Mouse (Mus musculus) heart, postnatal 0 days (tissue): Measurements from ENCODE around the gene Tlr12. TPM values are rescaled to one million over a fixed set of nuclear protein-coding genes. Genes with fewer than 3 reads are reported as not detected.
"Not testable (repeated sequence)": the region's sequence is repeated elsewhere in the genome, so short reads cannot be mapped to it uniquely, and the experiment has no call there.

Experiments
- ATAC-seq: fragments of 200-750 bp; cut with Nextera tagmentation; 2 replicates; pipeline ENCODE4 v1.8.0; 2017; ENCODE audit warnings: low read depth, moderate number of reproducible peaks, moderate library complexity; ENCODE audit not compliant: insufficient read depth
- DNase-seq: peaks from one replicate; pipeline ENCODE4 v3.0.0-alpha.2; 2016; ENCODE audit warnings: low spot score
- H3K27ac ChIP-seq: fragments of 300-500 bp; sonication (generic); 2 replicates; pipeline ENCODE4 v1.5.1; 2014; ENCODE audit warnings: low read depth, mild to moderate bottlenecking
- H3K27me3 ChIP-seq: fragments of 300-500 bp; sonication (generic); 2 replicates; pipeline ENCODE4 v1.6.1; 2014; ENCODE audit warnings: low read length, mixed read lengths; ENCODE audit not compliant: control insufficient read depth, insufficient read depth
- H3K36me3 ChIP-seq: fragments of 300-500 bp; sonication (generic); replicated peaks from 2 replicates; pipeline ENCODE4 v1.6.1; 2014; ENCODE audit warnings: low read length, mixed read lengths; ENCODE audit not compliant: control insufficient read depth, insufficient read depth
- H3K4me1 ChIP-seq: fragments of 300-500 bp; sonication (generic); 2 replicates; pipeline ENCODE4 v1.6.1; 2014; ENCODE audit warnings: antibody characterized with exemption; ENCODE audit not compliant: control insufficient read depth, insufficient read depth
- H3K4me2 ChIP-seq: fragments of 300-500 bp; sonication (generic); 2 replicates; pipeline ENCODE4 v1.6.1; 2014; ENCODE audit warnings: low read depth, mild to moderate bottlenecking, low read length, moderate library complexity
- H3K4me3 ChIP-seq: fragments of 300-500 bp; sonication (generic); 2 replicates; pipeline ENCODE4 v1.5.1; 2014; ENCODE audit warnings: low read depth, low read length
- H3K9ac ChIP-seq: fragments of 300-500 bp; sonication (generic); replicated peaks from 2 replicates; pipeline ENCODE4 v1.6.1; 2014; ENCODE audit warnings: low read depth, low read length, mixed read lengths
- H3K9me3 ChIP-seq: fragments of 300-500 bp; sonication (generic); replicated peaks from 2 replicates; pipeline ENCODE4 v1.6.1; 2016; ENCODE audit warnings: low read length; ENCODE audit not compliant: control insufficient read depth
- CTCF ChIP-seq: IDR thresholded peaks from 2 replicates; pipeline ENCODE4 v1.5.1; 2016; ENCODE audit warnings: antibody characterized with exemption, control low read depth, low read depth
- EP300 ChIP-seq: IDR thresholded peaks from 2 replicates; pipeline ENCODE4 v1.6.1; 2016; ENCODE audit warnings: antibody characterized with exemption, low read depth
- WGBS: fragments of 180-500 bp; shearing (Covaris S2); extraction: QIAGEN DNeasy Blood & Tissue Kit; methylation state at CpG from one replicate; pipeline ENCODE4 v1.1.7; 2014; 5-methylcytosine and 5-hydroxymethylcytosine counted together
- polyA plus RNA-seq: library from polyadenylated mRNA; unstranded; fragments of >200 nt; fragmentation: Nextera tagmentation; extraction: Ambion mirVana; gene quantifications from 2 replicates; pipeline ENCODE4 v1.2.1, GENCODE M21; 2015
- total RNA-seq: library from RNA; depleted of rRNA; stranded (reverse); fragments of >200 nt; gene quantifications from 2 replicates; pipeline ENCODE4 v1.2.3, GENCODE M21; 2014; ENCODE audit warnings: low replicate concordance; rRNA removed

The Tlr12 gene
- total RNA-seq (0.73 TPM in 1 of 2 replicates, not detected in the other), polyA plus RNA-seq (0.14 and 0.23 TPM in 2 replicates)

DNA sequence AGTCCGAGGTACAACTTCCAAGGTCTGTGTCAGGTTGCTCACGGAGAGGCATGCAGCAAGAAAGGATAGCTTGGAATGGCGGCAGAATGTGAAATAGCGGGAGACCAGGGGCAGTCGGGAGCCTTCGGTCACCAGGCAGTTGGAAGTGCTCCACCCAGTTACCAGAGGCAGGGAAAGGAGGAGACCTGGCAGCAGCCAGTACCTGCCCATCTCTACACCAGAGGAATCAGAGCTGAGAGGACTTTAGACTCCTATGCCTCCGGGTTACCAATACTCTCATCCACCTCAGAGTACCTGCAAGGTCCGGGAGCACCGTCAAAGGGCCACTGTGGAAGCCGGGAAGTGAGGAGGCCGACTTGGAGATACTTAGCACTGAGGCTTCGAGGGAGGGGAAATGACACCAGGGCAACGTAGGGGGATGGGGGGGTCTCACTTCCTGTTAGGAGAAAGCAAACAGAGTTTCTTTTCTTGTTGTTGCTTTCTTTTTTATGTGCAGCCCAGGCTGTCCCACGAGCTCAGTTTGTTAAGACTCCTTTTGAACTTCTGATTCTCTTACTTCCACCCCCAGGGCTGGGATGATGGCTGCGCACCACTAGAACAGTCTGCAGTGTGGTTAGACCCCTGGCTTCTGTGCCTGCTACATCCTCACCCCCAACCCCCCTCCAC is at the start of gene Tlr12:
Tlr12 (minus strand) TSS at position 374 of the 666 bp plus-strand sequence.
- Histone ChIP-seq H3K4me2 (peak within 1 kb of the TSS; percentile 34; the same call in 1 of the 2 replicates), H3K36me3 (no peaks in the 10 kb centered on the region), H3K27me3 (peaks cover 22% of the 10 kb centered on the region), H3K9ac (no peak within 1 kb of the TSS), H3K9me3 (no peaks in the 10 kb centered on the region), H3K4me3 (no peak within 1 kb of the TSS; the same call in 1 of the 2 replicates), H3K4me1 (no peaks in the 10 kb centered on the region), H3K27ac (no peak within 1 kb of the TSS)
- WGBS, result 57% methylated on average over 15 of the region's 15 CpGs
- no peak for TF ChIP-seq CTCF
- ATAC-seq, result no peak
- no peak for DNase-seq

DNA sequence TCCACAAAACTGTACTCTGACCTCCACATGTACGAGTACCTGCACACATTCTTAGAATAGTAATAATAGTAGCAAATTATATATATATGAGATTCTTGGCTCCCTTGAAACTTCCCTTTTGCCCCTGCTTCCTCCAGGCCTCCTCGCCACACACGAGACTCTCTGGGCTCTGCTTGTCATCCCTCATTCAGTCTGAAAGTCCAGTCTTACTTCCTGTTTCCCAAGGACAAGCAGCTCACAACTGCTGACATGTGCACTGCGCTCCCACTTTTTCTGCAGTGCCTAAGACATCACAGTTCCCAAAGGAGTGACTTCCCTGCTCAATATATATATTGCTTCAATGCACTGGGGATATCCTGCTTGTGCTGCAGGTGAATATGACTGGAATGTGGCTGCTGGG is 48.8 kb upstream of the Tlr12 start:
- DNase-seq, H3K36me3 ChIP-seq, ATAC-seq: not testable (repeated sequence)

DNA sequence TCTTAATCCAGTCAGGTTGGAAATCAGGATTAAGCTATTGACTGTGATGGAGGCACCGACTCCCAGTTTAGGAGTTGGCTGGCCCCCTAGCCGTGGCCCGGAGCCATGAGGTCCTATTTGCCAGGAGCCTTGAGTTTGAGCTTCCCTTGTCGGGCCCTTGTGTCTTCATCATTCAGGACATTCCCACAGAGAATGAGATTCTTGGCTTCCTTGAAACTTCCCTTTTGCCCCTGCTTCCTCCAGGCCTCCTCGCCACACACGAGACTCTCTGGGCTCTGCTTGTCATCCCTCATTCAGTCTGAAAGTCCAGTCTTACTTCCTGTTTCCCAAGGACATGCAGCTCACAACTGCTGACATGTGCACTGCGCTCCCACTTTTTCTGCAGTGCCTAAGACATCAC is 47.9 kb upstream of the Tlr12 start:
- not testable (repeated sequence) for H3K9ac ChIP-seq, DNase-seq, H3K4me3 ChIP-seq, ATAC-seq, H3K9me3 ChIP-seq, H3K27ac ChIP-seq, H3K4me2 ChIP-seq, H3K36me3 ChIP-seq, H3K27me3 ChIP-seq, H3K4me1 ChIP-seq
- WGBS, result 50% methylated on average over 7 of the region's 7 CpGs

More for the DNA sequence above, 48.8 kb upstream of the Tlr12 start:
- not testable (repeated sequence) for H3K9ac ChIP-seq, H3K4me3 ChIP-seq, H3K9me3 ChIP-seq, H3K4me1 ChIP-seq, H3K27me3 ChIP-seq, H3K27ac ChIP-seq, H3K4me2 ChIP-seq
- 50% methylated on average over 4 of the region's 4 CpGs for WGBS

DNA sequence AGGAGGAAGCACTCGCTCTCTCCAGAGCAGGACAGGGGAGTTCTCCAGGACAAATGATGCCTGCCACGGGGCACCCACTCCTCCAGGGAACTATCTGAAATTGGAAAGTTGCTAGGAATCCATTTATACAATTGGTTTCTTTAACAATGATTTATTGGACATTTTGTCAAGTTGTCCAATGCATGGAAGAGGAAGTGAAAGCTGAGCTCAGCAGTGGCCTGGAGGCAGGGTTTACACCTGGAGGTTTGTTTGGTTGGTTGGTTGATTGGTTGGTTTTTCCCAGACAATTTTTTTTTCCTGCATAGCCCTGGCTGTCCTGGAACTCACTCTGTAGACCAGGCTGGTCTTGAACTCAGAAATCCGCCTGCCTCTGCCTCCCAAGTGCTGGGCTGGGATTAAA is 45.6 kb upstream of the Tlr12 start:
- WGBS, result 71% methylated on average over 3 of the region's 3 CpGs
- no peak overlapping the region for H3K4me3 ChIP-seq
- TF ChIP-seq EP300, result no peak
- no peak for TF ChIP-seq CTCF
- DNase-seq (no peak), ATAC-seq (no peak)
- no peaks in the 10 kb centered on the region for H3K9me3 ChIP-seq
- H3K36me3 ChIP-seq, result no peaks in the 10 kb centered on the region
- no peak overlapping the region for H3K27ac ChIP-seq
- no peaks in the 10 kb centered on the region for H3K27me3 ChIP-seq
- H3K4me1 ChIP-seq, result no peaks in the 10 kb centered on the region
- H3K4me2 ChIP-seq, result no peak overlapping the region
- H3K9ac ChIP-seq, result no peak overlapping the region

DNA sequence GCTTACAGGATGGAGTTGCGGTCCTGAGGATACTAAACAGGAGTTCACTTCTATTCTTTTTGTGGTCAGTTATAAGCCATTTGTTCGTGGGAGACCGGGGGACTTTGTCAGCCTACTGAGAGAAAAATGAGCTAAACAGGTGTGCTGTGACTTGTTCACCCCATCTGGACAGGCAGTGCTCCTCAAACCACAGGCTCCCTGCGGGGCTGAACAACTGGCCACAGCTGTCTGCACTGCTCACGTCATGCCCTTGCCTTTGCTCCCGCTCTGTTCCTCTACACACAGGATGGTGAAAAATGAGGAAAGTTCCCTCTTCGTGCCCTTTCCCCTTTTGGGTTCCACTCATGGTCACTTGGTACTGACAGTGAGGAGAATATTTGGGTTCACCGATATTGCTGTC is 42.6 kb upstream of the Tlr12 start:
- no peak overlapping the region for H3K4me2 ChIP-seq
- WGBS, result 85% methylated on average over 8 of the region's 8 CpGs
- TF ChIP-seq EP300, result no peak
- TF ChIP-seq CTCF, result no peak
- ATAC-seq (no peak), DNase-seq (no peak)
- H3K9ac ChIP-seq, result no peak overlapping the region
- no peaks in the 10 kb centered on the region for H3K4me1 ChIP-seq
- no peaks in the 10 kb centered on the region for H3K36me3 ChIP-seq
- H3K27me3 ChIP-seq, result 0 out of 2 replicates have a peak, but pooled peaks cover 7% of the 10 kb centered on the region
- H3K4me3 ChIP-seq, result no peak overlapping the region
- H3K27ac ChIP-seq, result no peak overlapping the region
- H3K9me3 ChIP-seq, result no peaks in the 10 kb centered on the region

DNA sequence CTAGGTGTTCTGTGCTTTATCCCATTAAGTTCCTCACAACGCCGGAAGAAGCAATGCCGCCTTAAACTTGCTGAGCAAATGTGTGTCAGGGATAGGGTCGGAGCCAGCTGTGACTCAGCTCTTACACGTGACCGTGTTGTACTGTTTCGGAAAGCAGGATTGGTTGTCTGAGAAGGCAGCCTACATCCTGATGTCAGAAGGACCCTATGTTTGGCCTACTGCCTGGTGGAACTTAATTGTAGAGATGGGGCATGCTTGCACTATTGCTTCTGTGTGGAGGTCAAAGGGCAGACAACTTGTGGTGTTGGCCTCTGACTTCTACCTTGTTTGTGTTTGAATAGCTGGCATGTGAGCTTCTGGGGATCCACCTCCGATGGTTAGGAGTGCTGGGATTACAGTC is 41.8 kb upstream of the Tlr12 start:
- 79% methylated on average over 8 of the region's 8 CpGs for WGBS
- H3K9ac ChIP-seq, result no peak overlapping the region
- 0 out of 2 replicates have a peak, but pooled peaks cover 8% of the 10 kb centered on the region for H3K27me3 ChIP-seq
- no peaks in the 10 kb centered on the region for H3K4me1 ChIP-seq
- TF ChIP-seq EP300 (no peak), CTCF (no peak)
- H3K36me3 ChIP-seq, result no peaks in the 10 kb centered on the region
- DNase-seq (no peak), ATAC-seq (no peak)
- no peak overlapping the region for H3K4me3 ChIP-seq
- no peak overlapping the region for H3K4me2 ChIP-seq
- H3K27ac ChIP-seq, result no peak overlapping the region
- no peaks in the 10 kb centered on the region for H3K9me3 ChIP-seq
